Mouse (Mus musculus) forebrain, embryonic 15.5 days (tissue): ENCODE results near the gene Tedc2. TPM values are rescaled to one million over a fixed set of nuclear protein-coding genes. Genes with fewer than 3 reads are reported as not detected.
A peak's percentile ranks its signal among the peaks of the same experiment; 100 is the strongest.

Experiments used
- ATAC-seq: fragments of 200-750 bp; cut with Nextera tagmentation; replicated peaks from 2 replicates; pipeline ENCODE4 v1.8.0; 2017; ENCODE audit warnings: mild to moderate bottlenecking, moderate TSS enrichment, moderate library complexity
- H3K27ac ChIP-seq: fragments of 300-500 bp; sonication (generic); replicated peaks from 2 replicates; pipeline ENCODE4 v1.5.1; 2015; ENCODE audit warnings: mild to moderate bottlenecking, inconsistent platforms
- H3K27me3 ChIP-seq: fragments of 300-500 bp; sonication (generic); 2 replicates; pipeline ENCODE4 v1.6.1; 2015; ENCODE audit warnings: inconsistent platforms
- H3K36me3 ChIP-seq: fragments of 300-500 bp; sonication (generic); 2 replicates; pipeline ENCODE4 v1.6.1; 2015; ENCODE audit warnings: mild to moderate bottlenecking, inconsistent platforms
- H3K4me1 ChIP-seq: fragments of 300-500 bp; sonication (generic); 2 replicates; pipeline ENCODE4 v1.6.1; 2015; ENCODE audit warnings: inconsistent platforms
- H3K4me2 ChIP-seq: fragments of 300-500 bp; sonication (generic); replicated peaks from 2 replicates; pipeline ENCODE4 v1.6.1; 2015; ENCODE audit warnings: mild to moderate bottlenecking, inconsistent platforms
- H3K4me3 ChIP-seq: fragments of 300-500 bp; sonication (generic); 2 replicates; pipeline ENCODE4 v1.5.1; 2015; ENCODE audit warnings: mild to moderate bottlenecking, inconsistent platforms
- H3K9ac ChIP-seq: fragments of 300-500 bp; sonication (generic); replicated peaks from 2 replicates; pipeline ENCODE4 v1.6.1; 2015; ENCODE audit warnings: mild to moderate bottlenecking, inconsistent platforms
- H3K9me3 ChIP-seq: fragments of 300-500 bp; sonication (generic); 2 replicates; pipeline ENCODE4 v1.6.1; 2016; ENCODE audit warnings: inconsistent platforms
- WGBS: fragments of 180-500 bp; shearing (Covaris S2); methylation state at CpG from one replicate; pipeline ENCODE4 v1.1.7; 2015; ENCODE audit warnings: mixed read lengths; 5-methylcytosine and 5-hydroxymethylcytosine counted together
- polyA plus RNA-seq: library from polyadenylated mRNA; unstranded; fragments of >200 nt; fragmentation: Nextera tagmentation; extraction: Ambion mirVana; gene quantifications from 2 replicates; pipeline ENCODE4 v1.2.1, GENCODE M21; 2015

Gene Tedc2
- polyA plus RNA-seq, 1 experiment from 2014 or later: 13.0 TPM

- Histone ChIP-seq H3K27me3 (no peaks in the 10 kb centered on the region), H3K36me3 (peaks cover 67% of the 10 kb centered on the region), H3K9ac (no peak overlapping the region), H3K4me3 (no peak overlapping the region), H3K4me2 (no peak overlapping the region), H3K9me3 (peaks cover 3% of the 10 kb centered on the region; the same call in 1 of the 2 replicates), H3K4me1 (no peaks in the 10 kb centered on the region), H3K27ac (no peak overlapping the region)
- WGBS: 87% methylated on average over 4 of the region's 4 CpGs
- ATAC-seq: no peak
Observed at GRCm38 (mm10) chr17:24243311-24243969, 22.8 kb upstream of the Tedc2 start.

- 96% methylated on average over 7 of the region's 7 CpGs for WGBS
- no peak overlapping the region for H3K4me3 ChIP-seq
- peaks cover 76% of the 10 kb centered on the region for H3K36me3 ChIP-seq
- no peak for ATAC-seq
- H3K4me2 ChIP-seq: no peak overlapping the region
- H3K9ac ChIP-seq: no peak overlapping the region
- H3K4me1 ChIP-seq: no peaks in the 10 kb centered on the region
- no peaks in the 10 kb centered on the region for H3K27me3 ChIP-seq
- H3K27ac ChIP-seq: no peak overlapping the region
- H3K9me3 ChIP-seq: no peaks in the 10 kb centered on the region
Observed at GRCm38 (mm10) chr17:24236921-24237320, 16.3 kb upstream of the Tedc2 start.

- Histone ChIP-seq H3K27me3 (no peaks in the 10 kb centered on the region), H3K4me1 (no peaks in the 10 kb centered on the region), H3K27ac (no peak overlapping the region), H3K9ac (no peak overlapping the region), H3K4me3 (no peak overlapping the region), H3K9me3 (no peaks in the 10 kb centered on the region), H3K4me2 (no peak overlapping the region), H3K36me3 (peaks cover 76% of the 10 kb centered on the region)
- 95% methylated on average over 1 of the region's 1 CpGs for WGBS
- ATAC-seq: no peak
Observed at GRCm38 (mm10) chr17:24236479-24236878, 15.8 kb upstream of the Tedc2 start.

GRCm38 (mm10) chr17:24227941-24228340, 7.3 kb upstream of the Tedc2 start:
- Histone ChIP-seq H3K4me2 (no peak overlapping the region), H3K4me1 (no peaks in the 10 kb centered on the region), H3K36me3 (peaks cover 60% of the 10 kb centered on the region), H3K27me3 (no peaks in the 10 kb centered on the region), H3K27ac (no peak overlapping the region), H3K9ac (no peak overlapping the region), H3K4me3 (no peak overlapping the region), H3K9me3 (no peaks in the 10 kb centered on the region)
- WGBS: 90% methylated on average over 7 of the region's 7 CpGs
- no peak for ATAC-seq

GRCm38 (mm10) chr17:24226721-24227120, 6.1 kb upstream of the Tedc2 start:
- Histone ChIP-seq H3K4me3 (no peak overlapping the region), H3K27ac (no peak overlapping the region), H3K9me3 (no peaks in the 10 kb centered on the region), H3K27me3 (no peaks in the 10 kb centered on the region), H3K4me1 (no peaks in the 10 kb centered on the region), H3K9ac (no peak overlapping the region), H3K36me3 (peaks cover 55% of the 10 kb centered on the region), H3K4me2 (no peak overlapping the region)
- ATAC-seq: no peak
- 90% methylated on average over 8 of the region's 8 CpGs for WGBS

GRCm38 (mm10) chr17:24225851-24226250, 5.2 kb upstream of the Tedc2 start:
- H3K4me3 ChIP-seq: no peak overlapping the region
- H3K36me3 ChIP-seq: peaks cover 49% of the 10 kb centered on the region
- no peak overlapping the region for H3K27ac ChIP-seq
- no peak for ATAC-seq
- WGBS: 93% methylated on average over 5 of the region's 5 CpGs
- H3K27me3 ChIP-seq: no peaks in the 10 kb centered on the region
- no peak overlapping the region for H3K9ac ChIP-seq
- no peaks in the 10 kb centered on the region for H3K9me3 ChIP-seq
- H3K4me1 ChIP-seq: 0 out of 2 replicates have a peak, but pooled peaks cover 4% of the 10 kb centered on the region
- no peak overlapping the region for H3K4me2 ChIP-seq

- WGBS: 90% methylated on average over 10 of the region's 10 CpGs
- peaks cover 10% of the 10 kb centered on the region for H3K4me1 ChIP-seq
- H3K4me2 ChIP-seq: no peak overlapping the region
- H3K4me3 ChIP-seq: no peak overlapping the region
- peaks cover 45% of the 10 kb centered on the region for H3K36me3 ChIP-seq
- H3K9me3 ChIP-seq: no peaks in the 10 kb centered on the region
- no peaks in the 10 kb centered on the region for H3K27me3 ChIP-seq
- H3K27ac ChIP-seq: no peak overlapping the region
- no peak overlapping the region for H3K9ac ChIP-seq
- no peak for ATAC-seq
Observed at GRCm38 (mm10) chr17:24224741-24225140, 4.1 kb upstream of the Tedc2 start.

GRCm38 (mm10) chr17:24223513-24223912, 2.9 kb upstream of the Tedc2 start:
- Histone ChIP-seq H3K9me3 (no peaks in the 10 kb centered on the region), H3K4me1 (peaks cover 14% of the 10 kb centered on the region), H3K4me3 (no peak overlapping the region), H3K27me3 (no peaks in the 10 kb centered on the region), H3K4me2 (no peak overlapping the region), H3K36me3 (peaks cover 38% of the 10 kb centered on the region), H3K9ac (no peak overlapping the region), H3K27ac (no peak overlapping the region)
- ATAC-seq: no peak
- WGBS: 91% methylated on average over 5 of the region's 5 CpGs

- Histone ChIP-seq H3K9me3 (no peaks in the 10 kb centered on the region), H3K4me2 (no peak overlapping the region), H3K27ac (no peak overlapping the region), H3K9ac (no peak overlapping the region), H3K36me3 (peaks cover 36% of the 10 kb centered on the region), H3K4me3 (no peak overlapping the region), H3K4me1 (peaks cover 14% of the 10 kb centered on the region), H3K27me3 (no peaks in the 10 kb centered on the region)
- ATAC-seq: no peak
- WGBS: 80% methylated on average over 6 of the region's 6 CpGs
Observed at GRCm38 (mm10) chr17:24222653-24223052, 2.0 kb upstream of the Tedc2 start.

- WGBS: 69% methylated on average over 4 of the region's 4 CpGs
- H3K27ac ChIP-seq: no peak overlapping the region
- peaks cover 20% of the 10 kb centered on the region for H3K4me1 ChIP-seq
- H3K4me2 ChIP-seq: no peak overlapping the region
- no peaks in the 10 kb centered on the region for H3K27me3 ChIP-seq
- H3K4me3 ChIP-seq: no peak overlapping the region
- H3K36me3 ChIP-seq: peaks cover 25% of the 10 kb centered on the region
- H3K9me3 ChIP-seq: no peaks in the 10 kb centered on the region
- H3K9ac ChIP-seq: no peak overlapping the region
- ATAC-seq: no peak
Observed at GRCm38 (mm10) chr17:24216836-24217235, 3.8 kb downstream of the Tedc2 start.

- Histone ChIP-seq H3K4me2 (no peak overlapping the region), H3K27me3 (no peaks in the 10 kb centered on the region), H3K4me1 (peaks cover 37% of the 10 kb centered on the region), H3K36me3 (peaks cover 25% of the 10 kb centered on the region), H3K27ac (no peak overlapping the region), H3K9ac (no peak overlapping the region), H3K9me3 (no peaks in the 10 kb centered on the region), H3K4me3 (no peak overlapping the region)
- WGBS: 80% methylated on average over 6 of the region's 6 CpGs
- ATAC-seq: no peak
Observed at GRCm38 (mm10) chr17:24213186-24213585, 7.5 kb downstream of the Tedc2 start.

GRCm38 (mm10) chr17:24212441-24213018, 8.1 kb downstream of the Tedc2 start:
- Histone ChIP-seq H3K4me2 (peak overlapping the region; percentile 92), H3K9me3 (no peaks in the 10 kb centered on the region), H3K36me3 (peaks cover 22% of the 10 kb centered on the region), H3K27me3 (peaks cover 5% of the 10 kb centered on the region; the same call in 1 of the 2 replicates), H3K4me1 (peaks cover 43% of the 10 kb centered on the region), H3K4me3 (peak overlapping the region; percentile 55), H3K27ac (no peak overlapping the region), H3K9ac (no peak overlapping the region)
- 29% methylated on average over 5 of the region's 5 CpGs for WGBS
- ATAC-seq: no peak
